Mouse (Mus musculus): ENCODE measurements around the gene Mrpl23. TPM values are rescaled to one million over a fixed set of nuclear protein-coding genes. Genes with fewer than 3 reads are reported as not detected.

Mrpl23 gene
- total and polyA plus RNA-seq, 3 experiments: 11.4 to 48.2 TPM; not detected in 1

GRCm38 (mm10) chr7:142572992-142573391 lies 40.5 kb downstream of the Mrpl23 start:
- Histone ChIP-seq H3K36me3 (ENCODE audit: control insufficient read depth in 1 of 2, insufficient read depth in 2 of 2, low read length in 2 of 2) (no peaks in the 10 kb centered on the region), H3K79me2 (ENCODE audit: control insufficient read depth, insufficient read depth, low read length, poor library complexity) (no peaks in the 10 kb centered on the region), H3K27ac (ENCODE audit: control insufficient read depth, low read depth, low read length) (no peak overlapping the region), H3K27me3 (ENCODE audit: control insufficient read depth in 1 of 2, insufficient read depth in 2 of 2, low read length in 2 of 2) (no peaks in the 10 kb centered on the region), H3K9ac (ENCODE audit: control insufficient read depth, low read depth, low read length, poor library complexity, severe bottlenecking) (no peak overlapping the region), H3K4me3 (ENCODE audit: control insufficient read depth in 1 of 2, insufficient read depth in 1 of 2, low read depth in 2 of 2, low read length in 2 of 2) (no peak overlapping the region), H3K9me3 (replicated peaks; ENCODE audit: insufficient read depth, low read length) (no peaks in the 10 kb centered on the region), H3K4me1 (ENCODE audit: control insufficient read depth in 1 of 2, insufficient read depth in 2 of 2, low read length in 2 of 2) (no peaks in the 10 kb centered on the region)
- no peak for DNase-seq (ENCODE audit: low read depth, low spot score)
- TF ChIP-seq MAX (IDR thresholded peaks at IDR 0.05; ENCODE audit: low read length) (no peak), ZKSCAN1 (IDR thresholded peaks at IDR 0.05; ENCODE audit: low read depth, low read length) (no peak), CHD2 (IDR thresholded peaks at IDR 0.05; ENCODE audit: low read length) (no peak), SMC3 (IDR thresholded peaks at IDR 0.05; ENCODE audit: low read depth, low read length) (no peak), GATA1 (IDR thresholded peaks at IDR 0.05; ENCODE audit: low read depth, low read length) (no peak), EP300 (IDR thresholded peaks at IDR 0.05; ENCODE audit: low read depth in 1 of 2, low read length in 2 of 2) (no peak), KAT2A (conservative IDR thresholded peaks at IDR 0.05; ENCODE audit: low read depth, low read length) (no peak), CTCF (IDR thresholded peaks at IDR 0.05 in 2 of 3, conservative IDR thresholded peaks at IDR 0.05 in 1 of 3; ENCODE audit: control insufficient read depth in 1 of 3, insufficient read depth in 1 of 3, low read depth in 2 of 3, low read length in 3 of 3, poor library complexity in 1 of 3, severe bottlenecking in 1 of 3) (no peak), JUND (IDR thresholded peaks at IDR 0.05; ENCODE audit: low read depth, low read length) (no peak), POLR2AphosphoS5 (IDR thresholded peaks at IDR 0.05; ENCODE audit: borderline replicate concordance, low read depth, low read length) (no peak), TAL1 (IDR thresholded peaks at IDR 0.05; ENCODE audit: low read length) (no peak), ELF1 (IDR thresholded peaks at IDR 0.05; ENCODE audit: low read depth, low read length) (no peak), ZC3H11A (IDR thresholded peaks at IDR 0.05; ENCODE audit: low read depth, low read length) (no peak), E2F4 (IDR thresholded peaks at IDR 0.05; ENCODE audit: borderline replicate concordance, low read depth, low read length) (no peak)

GRCm38 (mm10) chr7:142574155-142574660 lies 41.7 kb downstream of the Mrpl23 start:
- Histone ChIP-seq H3K27me3 (ENCODE audit: control insufficient read depth in 1 of 2, insufficient read depth in 2 of 2, low read length in 2 of 2) (no peaks in the 10 kb centered on the region), H3K36me3 (ENCODE audit: control insufficient read depth in 1 of 2, insufficient read depth in 2 of 2, low read length in 2 of 2) (no peaks in the 10 kb centered on the region), H3K4me3 (ENCODE audit: control insufficient read depth in 1 of 2, insufficient read depth in 1 of 2, low read depth in 2 of 2, low read length in 2 of 2) (no peak overlapping the region), H3K4me1 (ENCODE audit: control insufficient read depth in 1 of 2, insufficient read depth in 2 of 2, low read length in 2 of 2) (no peaks in the 10 kb centered on the region), H3K9ac (ENCODE audit: control insufficient read depth, low read depth, low read length, poor library complexity, severe bottlenecking) (no peak overlapping the region), H3K9me3 (replicated peaks; ENCODE audit: insufficient read depth, low read length) (no peaks in the 10 kb centered on the region), H3K27ac (ENCODE audit: control insufficient read depth, low read depth, low read length) (no peak overlapping the region), H3K79me2 (ENCODE audit: control insufficient read depth, insufficient read depth, low read length, poor library complexity) (no peaks in the 10 kb centered on the region)
- TF ChIP-seq GATA1 (IDR thresholded peaks at IDR 0.05; ENCODE audit: low read depth, low read length) (no peak), ETS1 (IDR thresholded peaks at IDR 0.05; ENCODE audit: low read depth, low read length) (no peak), CHD2 (IDR thresholded peaks at IDR 0.05; ENCODE audit: low read length) (no peak), EP300 (IDR thresholded peaks at IDR 0.05; ENCODE audit: low read depth in 1 of 2, low read length in 2 of 2) (no peak), NRF1 (IDR thresholded peaks at IDR 0.05; ENCODE audit: insufficient read depth, low read depth, low read length, poor library complexity, severe bottlenecking) (no peak), USF1 (IDR thresholded peaks at IDR 0.05; ENCODE audit: low read depth, low read length) (no peak), NELFE (IDR thresholded peaks at IDR 0.05; ENCODE audit: low read depth, low read length) (no peak), ZMIZ1 (IDR thresholded peaks at IDR 0.05; ENCODE audit: low read depth, low read length) (no peak), TAL1 (IDR thresholded peaks at IDR 0.05; ENCODE audit: low read length) (no peak), POLR2A (IDR thresholded peaks at IDR 0.05; ENCODE audit: control insufficient read depth in 1 of 2, insufficient read depth in 1 of 2, low read depth in 1 of 2, low read length in 2 of 2, poor library complexity in 1 of 2) (no peak), POLR2AphosphoS5 (IDR thresholded peaks at IDR 0.05; ENCODE audit: borderline replicate concordance, low read depth, low read length) (no peak), MEF2A (IDR thresholded peaks at IDR 0.05; ENCODE audit: extremely low read depth, insufficient replicate concordance, low read depth, low read length, poor library complexity, severe bottlenecking) (no peak), BHLHE40 (IDR thresholded peaks at IDR 0.05; ENCODE audit: borderline replicate concordance, low read depth, low read length) (no peak)
- DNase-seq (ENCODE audit: low read depth, low spot score): no peak
